Mouse (Mus musculus) limb, embryonic 14.5 days (tissue): ENCODE measurements around the gene Ankrd13a. TPM values are rescaled to one million over a fixed set of nuclear protein-coding genes. Genes with fewer than 3 reads are reported as not detected.

Source experiments
- ATAC-seq: fragments of 200-750 bp; cut with Nextera tagmentation; 2 replicates; pipeline ENCODE4 v1.8.0; 2017; ENCODE audit warnings: low read depth, moderate number of reproducible peaks, moderate TSS enrichment; ENCODE audit not compliant: low FRiP score
- DNase-seq: peaks from one replicate; pipeline ENCODE4 v3.0.0-alpha.2; 2015; ENCODE audit warnings: low spot score
- H3K27ac ChIP-seq: fragments of 300-500 bp; sonication (generic); replicated peaks from 2 replicates; pipeline ENCODE4 v1.5.1; 2014; ENCODE audit warnings: low read depth, mild to moderate bottlenecking, low read length, moderate library complexity, mixed read lengths
- H3K27me3 ChIP-seq: fragments of 300-500 bp; sonication (generic); 2 replicates; pipeline ENCODE4 v1.6.1; 2014; ENCODE audit warnings: low read length, mixed read lengths; ENCODE audit not compliant: control insufficient read depth, insufficient read depth
- H3K36me3 ChIP-seq: fragments of 300-500 bp; sonication (generic); 2 replicates; pipeline ENCODE4 v1.6.1; 2014; ENCODE audit warnings: mild to moderate bottlenecking, low read length, moderate library complexity, mixed read lengths; ENCODE audit not compliant: control insufficient read depth, insufficient read depth
- H3K4me1 ChIP-seq: fragments of 300-500 bp; sonication (generic); 2 replicates; pipeline ENCODE4 v1.6.1; 2014; ENCODE audit warnings: antibody characterized with exemption, low read length, mixed read lengths; ENCODE audit not compliant: control insufficient read depth, insufficient read depth
- H3K4me2 ChIP-seq: fragments of 300-500 bp; sonication (generic); replicated peaks from 2 replicates; pipeline ENCODE4 v1.6.1; 2014; ENCODE audit warnings: low read depth, mild to moderate bottlenecking, low read length, moderate library complexity; ENCODE audit not compliant: severe bottlenecking
- H3K4me3 ChIP-seq: fragments of 300-500 bp; sonication (generic); replicated peaks from 2 replicates; pipeline ENCODE4 v1.5.1; 2014; ENCODE audit warnings: low read length
- H3K9ac ChIP-seq: fragments of 300-500 bp; sonication (generic); 2 replicates; pipeline ENCODE4 v1.6.1; 2014; ENCODE audit warnings: mild to moderate bottlenecking, low read depth, low read length, moderate library complexity; ENCODE audit not compliant: severe bottlenecking
- H3K9me3 ChIP-seq: fragments of 300-500 bp; sonication (generic); 2 replicates; pipeline ENCODE4 v1.6.1; 2016; ENCODE audit warnings: low read length; ENCODE audit not compliant: control insufficient read depth
- POLR2A ChIP-seq: fragments of 200-500 bp; IDR thresholded peaks from 2 replicates; pipeline ENCODE4 v1.8.0; 2012; ENCODE audit warnings: inconsistent platforms, mild to moderate bottlenecking, moderate library complexity, borderline replicate concordance; ENCODE audit not compliant: insufficient read depth, insufficient read length; ENCODE audit errors: extremely low read depth
- WGBS: fragments of 180-500 bp; shearing (Covaris S2); extraction: QIAGEN DNeasy Blood & Tissue Kit; methylation state at CpG from one replicate; pipeline ENCODE4 v1.1.7; 2014; 5-methylcytosine and 5-hydroxymethylcytosine counted together
- polyA plus RNA-seq, 2 experiments: library from polyadenylated mRNA; depleted of rRNA in 1 of 2; stranded (reverse) in 1 of 2; unstranded in 1 of 2; fragments of >200 nt; fragmentation: Nextera tagmentation in 1 of 2; extraction: Ambion mirVana in 1 of 2; gene quantifications; 2 replicates each; pipeline versions ENCODE4 v1.2.1 to v1.2.3; 2012 to 2014

Ankrd13a gene
- polyA plus RNA-seq, 2 experiments = 51.6 to 67.6 TPM

DNA sequence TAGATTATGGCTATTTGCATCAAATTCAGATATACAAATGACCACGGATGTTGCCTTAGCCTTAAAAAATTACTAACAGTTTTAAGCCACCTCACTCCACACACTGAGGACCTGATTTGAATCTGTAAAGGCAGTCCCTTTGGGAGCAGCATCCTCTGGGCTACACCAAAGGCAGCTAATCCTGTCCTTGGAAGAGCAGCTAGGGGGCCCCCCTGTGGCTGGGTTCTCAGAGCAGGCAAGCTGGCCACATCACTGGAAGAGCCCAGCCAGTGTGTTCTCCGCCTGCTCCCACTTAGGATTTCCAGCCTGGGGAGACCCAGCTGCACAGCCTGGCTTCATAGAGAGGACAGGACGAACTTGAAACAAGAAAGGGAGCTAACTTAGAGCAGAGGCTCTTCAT, 30.5 kb downstream of the Ankrd13a start:
- WGBS = 47% methylated on average over 3 of the region's 3 CpGs
- Histone ChIP-seq H3K9ac (no peak overlapping the region), H3K9me3 (no peaks in the 10 kb centered on the region), H3K4me1 (peaks cover 17% of the 10 kb centered on the region), H3K4me3 (no peak overlapping the region), H3K36me3 (peaks cover 56% of the 10 kb centered on the region), H3K4me2 (no peak overlapping the region), H3K27me3 (no peaks in the 10 kb centered on the region), H3K27ac (no peak overlapping the region)
- DNase-seq (no peak), ATAC-seq (no peak)
- no peak for TF ChIP-seq POLR2A

GRCm38 (mm10) chr5:114805436-114806350, 31.2 kb downstream of the Ankrd13a start:
- DNase-seq = no peak
- H3K4me1 ChIP-seq = peaks cover 17% of the 10 kb centered on the region
- H3K9ac ChIP-seq = no peak overlapping the region
- peak overlapping the region; percentile 38; the same call in 1 of the 2 replicates for H3K27ac ChIP-seq
- H3K36me3 ChIP-seq = peaks cover 49% of the 10 kb centered on the region
- ATAC-seq = no peak
- no peak for TF ChIP-seq POLR2A
- H3K4me2 ChIP-seq = no peak overlapping the region
- H3K27me3 ChIP-seq = no peaks in the 10 kb centered on the region
- no peak overlapping the region for H3K4me3 ChIP-seq
- 66% methylated on average over 15 of the region's 15 CpGs for WGBS
- no peaks in the 10 kb centered on the region for H3K9me3 ChIP-seq

- ATAC-seq (no peak), DNase-seq (no peak)
- Histone ChIP-seq H3K9me3 (no peaks in the 10 kb centered on the region), H3K4me3 (no peak overlapping the region), H3K4me1 (peaks cover 17% of the 10 kb centered on the region), H3K27me3 (no peaks in the 10 kb centered on the region), H3K4me2 (no peak overlapping the region), H3K9ac (no peak overlapping the region), H3K27ac (peak overlapping the region; percentile 61), H3K36me3 (peaks cover 43% of the 10 kb centered on the region)
- no peak for TF ChIP-seq POLR2A
- WGBS = 76% methylated on average over 8 of the region's 8 CpGs
These were observed 32.2 kb downstream of the Ankrd13a start for GRCm38 (mm10) chr5:114806636-114807035.

- Histone ChIP-seq H3K4me3 (no peak overlapping the region), H3K9ac (no peak overlapping the region), H3K4me1 (peaks cover 17% of the 10 kb centered on the region), H3K36me3 (peaks cover 39% of the 10 kb centered on the region), H3K27ac (peak overlapping the region; percentile 61), H3K9me3 (no peaks in the 10 kb centered on the region), H3K4me2 (no peak overlapping the region), H3K27me3 (no peaks in the 10 kb centered on the region)
- ATAC-seq (no peak), DNase-seq (no peak)
- WGBS = 41% methylated on average over 9 of the region's 9 CpGs
- TF ChIP-seq POLR2A = no peak
These were observed 32.6 kb downstream of the Ankrd13a start for GRCm38 (mm10) chr5:114807063-114807462.

GRCm38 (mm10) chr5:114807468-114807867, 33.0 kb downstream of the Ankrd13a start:
- DNase-seq (peak; percentile 20), ATAC-seq (no peak; the same call in 1 of the 2 replicates)
- H3K27me3 ChIP-seq = no peaks in the 10 kb centered on the region
- peaks cover 17% of the 10 kb centered on the region for H3K4me1 ChIP-seq
- H3K4me3 ChIP-seq = no peak overlapping the region
- H3K4me2 ChIP-seq = no peak overlapping the region
- peak overlapping the region; percentile 61 for H3K27ac ChIP-seq
- H3K36me3 ChIP-seq = peaks cover 36% of the 10 kb centered on the region
- no peaks in the 10 kb centered on the region for H3K9me3 ChIP-seq
- 18% methylated on average over 8 of the region's 8 CpGs for WGBS
- no peak for TF ChIP-seq POLR2A
- no peak overlapping the region for H3K9ac ChIP-seq

DNA sequence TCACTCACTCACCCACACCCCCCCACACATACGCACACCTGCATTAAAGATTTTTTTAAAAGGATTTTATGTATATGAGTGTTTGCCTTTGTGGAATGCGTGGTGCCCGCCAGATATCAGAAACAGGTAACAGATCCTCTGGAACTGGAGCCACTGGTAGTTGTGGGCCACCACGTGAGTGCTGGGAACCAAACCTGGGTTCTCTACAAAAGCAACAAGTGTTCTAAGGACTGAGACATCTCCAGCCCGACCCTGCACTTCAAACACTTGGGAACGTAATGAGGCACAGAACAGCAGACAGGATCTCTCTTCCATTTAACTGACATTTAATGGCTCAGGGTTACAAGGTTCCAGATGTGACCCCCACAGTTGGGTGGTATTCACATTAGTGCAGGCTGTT, 33.4 kb downstream of the Ankrd13a start:
- 35% methylated on average over 6 of the region's 6 CpGs for WGBS
- no peak overlapping the region for H3K4me3 ChIP-seq
- no peak overlapping the region for H3K27ac ChIP-seq
- no peak for TF ChIP-seq POLR2A
- peaks cover 32% of the 10 kb centered on the region for H3K36me3 ChIP-seq
- ATAC-seq = no peak
- no peaks in the 10 kb centered on the region for H3K27me3 ChIP-seq
- H3K9me3 ChIP-seq = no peaks in the 10 kb centered on the region
- H3K4me1 ChIP-seq = peaks cover 17% of the 10 kb centered on the region
- no peak overlapping the region for H3K4me2 ChIP-seq
- DNase-seq = no peak
- H3K9ac ChIP-seq = no peak overlapping the region
